Mouse (Mus musculus) small intestine, adult 2 months (tissue): ENCODE measurements around the gene Mib2. TPM values are rescaled to one million over a fixed set of nuclear protein-coding genes. Genes with fewer than 3 reads are reported as not detected.

ENCODE experiments used
- H3K27ac ChIP-seq: fragments of 200-500 bp; 2 replicates; pipeline ENCODE4 v1.5.1; 2012; ENCODE audit warnings: low read depth, low read length, control low read depth, inconsistent platforms; ENCODE audit not compliant: insufficient read depth
- H3K27me3 ChIP-seq: fragments of 200-500 bp; 2 replicates; pipeline ENCODE4 v1.6.1; 2012; ENCODE audit warnings: mild to moderate bottlenecking, moderate library complexity, low read length, inconsistent platforms; ENCODE audit not compliant: control insufficient read depth, insufficient read depth
- H3K36me3 ChIP-seq: fragments of 200-500 bp; 2 replicates; pipeline ENCODE4 v1.6.1; 2012; ENCODE audit warnings: mild to moderate bottlenecking, low read length, control low read depth, inconsistent platforms; ENCODE audit not compliant: control insufficient read depth, insufficient read depth
- H3K4me1 ChIP-seq: fragments of 200-500 bp; 2 replicates; pipeline ENCODE4 v1.6.1; 2012; ENCODE audit warnings: low read length, inconsistent platforms, mixed read lengths; ENCODE audit not compliant: control insufficient read depth, insufficient read depth, insufficient read length
- H3K4me3 ChIP-seq: fragments of 200-500 bp; 2 replicates; pipeline ENCODE4 v1.5.1; 2012; ENCODE audit warnings: low read depth, mild to moderate bottlenecking, control low read depth, inconsistent platforms, low read length, moderate library complexity
- CTCF ChIP-seq: fragments of 200-500 bp; IDR thresholded peaks from 2 replicates; pipeline ENCODE4 v1.5.1; 2012; ENCODE audit warnings: low read depth, mild to moderate bottlenecking, control low read depth, inconsistent platforms, low read length, moderate library complexity, mixed read lengths; ENCODE audit not compliant: insufficient replicate concordance, insufficient read length; ENCODE audit errors: extremely low read depth
- POLR2A ChIP-seq: fragments of 200-500 bp; IDR thresholded peaks from 2 replicates; pipeline ENCODE4 v1.6.1; 2012; ENCODE audit warnings: low read depth, mild to moderate bottlenecking, control low read depth, inconsistent platforms, low read length, moderate library complexity
- WGBS: fragments of 180-500 bp; shearing (Covaris S2); methylation state at CpG from one replicate; pipeline ENCODE4 v1.1.7; 2018; 5-methylcytosine and 5-hydroxymethylcytosine counted together
- polyA plus RNA-seq: library from polyadenylated mRNA; depleted of rRNA; stranded (reverse); fragments of >200 nt; gene quantifications from 2 replicates; pipeline ENCODE4 v1.2.3, GENCODE M21; 2012

Mib2 gene
- polyA plus RNA-seq, 1 experiment, result 85.4 TPM

GRCm38 (mm10) chr4:155669598-155670075 is 639 bp upstream of the Mib2 start:
- TF ChIP-seq POLR2A (no peak), CTCF (no peak)
- 0 out of 2 replicates have a peak, but pooled peaks cover 2% of the 10 kb centered on the region for H3K36me3 ChIP-seq
- H3K27me3 ChIP-seq, result no peaks in the 10 kb centered on the region
- H3K27ac ChIP-seq, result peak overlapping the region; percentile 57
- WGBS, result 2% methylated on average over 8 of the region's 8 CpGs
- H3K4me1 ChIP-seq, result peaks cover 7% of the 10 kb centered on the region; the same call in 1 of the 2 replicates
- peak overlapping the region; percentile 77 for H3K4me3 ChIP-seq

GRCm38 (mm10) chr4:155666903-155667302 is 2.1 kb downstream of the Mib2 start:
- no peaks in the 10 kb centered on the region for H3K27me3 ChIP-seq
- H3K36me3 ChIP-seq, result 0 out of 2 replicates have a peak, but pooled peaks cover 2% of the 10 kb centered on the region
- no peak for TF ChIP-seq POLR2A
- no peak for TF ChIP-seq CTCF
- H3K4me1 ChIP-seq, result peaks cover 7% of the 10 kb centered on the region; the same call in 1 of the 2 replicates
- no peak overlapping the region for H3K27ac ChIP-seq
- H3K4me3 ChIP-seq, result no peak overlapping the region

DNA sequence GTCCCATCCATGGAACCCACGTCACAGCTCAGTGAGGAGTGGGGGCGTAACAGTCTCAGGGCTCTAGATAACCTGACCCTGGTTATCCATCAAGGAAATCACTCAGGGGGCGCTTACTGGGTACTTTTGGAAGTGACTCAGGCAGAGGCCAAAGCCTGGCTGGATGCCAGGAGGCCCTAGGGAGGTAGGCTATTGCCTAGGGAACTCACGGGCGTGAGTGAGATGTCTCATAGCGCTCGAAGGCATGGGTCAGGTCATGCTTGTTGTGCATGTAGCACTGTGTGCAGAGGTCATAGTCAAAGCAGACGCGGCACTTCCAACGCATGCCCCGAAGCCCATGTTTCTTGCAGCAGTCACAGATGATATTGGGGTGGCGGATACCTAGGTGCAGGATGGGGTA is 8.4 kb downstream of the Mib2 start:
- Histone ChIP-seq H3K4me3 (no peak overlapping the region), H3K27me3 (no peaks in the 10 kb centered on the region), H3K4me1 (no peaks in the 10 kb centered on the region; the same call in 1 of the 2 replicates), H3K27ac (no peak overlapping the region), H3K36me3 (peaks cover 12% of the 10 kb centered on the region)
- WGBS, result 71% methylated on average over 12 of the region's 12 CpGs
- TF ChIP-seq CTCF (no peak), POLR2A (no peak)

- H3K4me1 ChIP-seq, result peaks cover 11% of the 10 kb centered on the region
- TF ChIP-seq POLR2A, result no peak
- TF ChIP-seq CTCF, result no peak
- WGBS, result 93% methylated on average over 10 of the region's 10 CpGs
- H3K4me3 ChIP-seq, result no peak overlapping the region
- H3K27me3 ChIP-seq, result no peaks in the 10 kb centered on the region
- H3K36me3 ChIP-seq, result peaks cover 12% of the 10 kb centered on the region
- no peak overlapping the region for H3K27ac ChIP-seq
Measured at GRCm38 (mm10) chr4:155658961-155659360, 10.0 kb downstream of the Mib2 start.

DNA sequence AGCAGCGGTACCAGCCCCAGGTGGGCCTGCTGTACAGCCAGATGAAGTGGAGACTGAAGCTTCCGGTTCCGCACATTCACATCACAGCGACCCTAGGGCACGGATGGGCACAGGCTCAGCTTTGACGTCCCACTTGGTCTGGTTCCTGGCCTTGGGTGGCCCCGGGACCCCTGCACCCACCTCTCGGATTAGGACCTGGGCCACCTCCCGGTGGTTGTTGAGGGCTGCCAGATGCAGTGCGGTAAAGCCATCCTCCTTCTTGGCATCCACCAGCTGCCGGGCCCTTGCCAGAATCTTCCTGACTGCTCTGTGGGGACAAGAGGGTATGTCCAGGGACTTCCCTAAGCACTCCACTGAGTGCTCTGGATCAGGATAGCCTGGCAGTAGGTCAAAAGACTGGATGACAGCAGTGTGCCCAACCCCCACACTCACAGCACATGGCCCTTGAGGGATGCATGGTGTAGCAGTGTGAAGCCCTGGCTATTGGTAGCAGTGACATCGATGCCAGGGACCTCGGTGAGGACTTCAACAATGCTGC is 12.7 kb downstream of the Mib2 start:
- no peak overlapping the region for H3K27ac ChIP-seq
- H3K36me3 ChIP-seq, result peaks cover 14% of the 10 kb centered on the region
- H3K4me3 ChIP-seq, result no peak overlapping the region
- peaks cover 28% of the 10 kb centered on the region for H3K4me1 ChIP-seq
- 93% methylated on average over 13 of the region's 13 CpGs for WGBS
- no peaks in the 10 kb centered on the region for H3K27me3 ChIP-seq
- TF ChIP-seq CTCF (no peak), POLR2A (no peak)

GRCm38 (mm10) chr4:155654456-155655298 is 14.3 kb downstream of the Mib2 start:
- Histone ChIP-seq H3K4me3 (peak overlapping the region; percentile 67), H3K36me3 (peaks cover 29% of the 10 kb centered on the region), H3K27ac (peak overlapping the region; percentile 79), H3K4me1 (peaks cover 28% of the 10 kb centered on the region), H3K27me3 (no peaks in the 10 kb centered on the region)
- TF ChIP-seq CTCF (no peak), POLR2A (no peak)
- 2% methylated on average over 51 of the region's 52 CpGs for WGBS

DNA sequence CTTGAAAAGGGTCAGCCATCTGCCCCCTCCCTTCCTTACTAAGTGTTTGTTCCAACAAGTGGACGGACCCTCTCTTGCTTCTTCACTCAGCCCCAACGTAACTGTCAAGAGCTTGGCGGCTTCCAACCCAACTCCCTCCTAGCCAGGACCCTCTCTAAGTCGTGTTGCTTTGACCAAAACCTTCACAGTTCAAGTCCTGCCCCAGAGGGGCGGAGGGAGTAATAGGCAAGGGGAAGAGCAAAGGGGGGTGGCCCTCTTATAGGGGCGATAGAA is 14.9 kb downstream of the Mib2 start:
- peak overlapping the region; percentile 26 for H3K27ac ChIP-seq
- H3K4me1 ChIP-seq, result peaks cover 28% of the 10 kb centered on the region
- H3K4me3 ChIP-seq, result peak overlapping the region; percentile 67
- 1% methylated on average over 6 of the region's 6 CpGs for WGBS
- H3K27me3 ChIP-seq, result no peaks in the 10 kb centered on the region
- H3K36me3 ChIP-seq, result peaks cover 35% of the 10 kb centered on the region
- TF ChIP-seq CTCF (no peak), POLR2A (no peak)
